Mouse (Mus musculus): ENCODE results near the gene Cks1b.

Cks1b gene

DNA sequence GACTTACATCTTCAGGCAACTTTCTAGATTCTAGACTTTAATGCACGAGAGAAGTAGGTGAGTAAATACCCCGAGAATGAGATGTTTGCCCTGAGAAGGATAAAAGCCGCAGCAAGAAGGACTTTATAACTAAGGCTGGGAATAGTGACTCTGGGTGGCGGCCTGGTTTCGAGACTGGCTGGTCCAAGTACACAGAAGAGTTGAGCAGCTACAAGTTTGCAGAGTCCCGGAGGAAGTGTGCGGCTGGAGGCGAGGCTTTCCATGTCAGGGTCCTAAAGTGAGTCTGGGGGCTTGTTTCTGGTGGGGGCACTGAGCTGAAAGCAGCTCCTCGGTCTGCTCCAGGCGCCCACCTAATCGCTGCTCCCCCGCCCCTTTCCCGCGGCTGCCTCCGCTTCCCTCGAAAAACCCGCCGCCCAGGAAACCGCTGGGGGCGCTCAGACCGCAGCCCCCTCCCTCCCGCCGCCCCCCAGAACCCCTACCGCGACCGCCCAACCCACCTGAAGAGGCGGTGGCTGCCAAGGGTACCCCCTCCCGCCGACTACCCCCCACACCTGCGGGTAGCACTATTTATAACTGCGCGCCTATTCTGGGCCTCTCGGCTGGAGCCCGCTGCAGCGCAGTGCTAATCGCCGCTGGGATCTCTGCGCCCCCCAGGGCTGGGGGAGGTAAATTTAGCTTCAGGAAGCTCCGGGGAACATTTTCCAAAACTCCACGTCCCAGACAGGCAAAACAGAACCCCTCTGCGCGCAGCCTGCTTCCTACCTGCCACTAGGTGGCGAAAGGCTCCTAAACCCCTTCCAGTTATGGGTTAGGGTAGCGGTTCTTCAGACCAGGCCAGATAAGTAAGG, 22.2 kb downstream of the Cks1b start:
- peak in 1 of 2 experiments; percentile 61 for DNase-seq (ENCODE audit: low spot score in 2 of 2)

GRCm38 (mm10) chr3:89395419-89395805, 22.8 kb downstream of the Cks1b start:
- DNase-seq (ENCODE audit: low spot score in 2 of 2), result no peak

DNA sequence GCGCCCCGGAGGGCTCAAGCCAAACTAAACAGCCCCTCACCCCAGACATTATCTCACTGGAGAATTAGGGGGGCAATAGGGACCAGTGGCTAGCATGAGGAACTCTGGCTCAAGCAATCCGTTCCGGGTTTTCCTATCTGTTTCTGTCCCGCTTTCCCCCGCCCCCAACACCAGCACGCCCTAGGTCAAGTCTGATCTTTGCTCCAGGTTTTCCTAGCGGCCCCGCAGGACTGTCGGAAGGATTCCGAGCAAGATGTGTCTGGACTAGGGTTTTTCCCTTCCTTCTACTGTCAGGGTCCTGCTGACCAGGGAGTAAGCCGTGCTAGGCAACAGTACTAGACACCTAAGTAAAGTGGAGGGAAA, 23.3 kb downstream of the Cks1b start:
- peak in 1 of 2 experiments; percentile 80 for DNase-seq (ENCODE audit: low spot score in 2 of 2)

DNA sequence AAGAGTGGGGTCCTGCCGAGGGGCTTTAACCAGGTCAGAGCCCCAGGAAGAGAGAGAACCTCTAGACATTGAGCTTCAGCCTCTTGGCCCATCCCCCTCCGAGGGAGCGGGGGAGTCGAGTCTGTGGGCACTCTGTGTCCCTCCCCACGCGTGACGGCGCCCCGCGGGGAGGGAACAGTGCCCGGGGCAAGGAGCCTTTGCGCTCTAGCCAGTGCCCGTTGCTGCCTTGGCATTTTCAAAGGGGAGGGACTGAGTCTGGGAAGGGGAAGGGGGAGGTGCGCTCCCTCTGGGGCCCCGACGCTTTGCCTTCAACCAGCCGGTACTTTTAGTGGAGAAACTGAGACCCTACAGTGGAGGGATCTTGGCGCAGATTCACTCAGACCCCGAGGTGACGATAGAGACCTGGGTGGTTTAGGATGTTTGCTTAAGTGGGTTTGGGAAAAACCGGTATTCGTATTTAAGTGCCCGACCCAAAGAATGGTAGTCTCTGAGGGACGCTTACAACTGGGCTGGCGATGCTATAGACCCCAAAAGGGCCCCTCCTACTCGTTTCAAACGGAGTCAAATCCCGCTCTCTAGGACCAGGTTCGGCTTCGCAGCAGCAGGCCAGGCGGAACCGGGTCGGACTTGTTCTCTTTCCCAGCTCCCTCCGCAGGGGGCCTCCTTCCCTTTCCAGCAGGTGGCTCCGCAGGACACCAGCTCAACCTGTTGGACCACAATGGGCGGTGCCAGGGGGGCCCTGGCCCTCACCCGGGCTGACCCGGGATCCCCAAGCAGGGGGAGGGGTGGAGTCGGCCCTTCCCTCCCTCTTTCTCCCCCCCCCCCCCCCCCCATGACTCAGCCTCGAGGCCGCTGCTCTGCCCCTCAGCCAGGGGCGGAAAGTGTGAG, 23.9 kb downstream of the Cks1b start, which contains the start of gene Zbtb7b:
Gene Zbtb7b, minus strand, starts transcription at position 771 of the 888 bp plus-strand sequence.
- DNase-seq (ENCODE audit: low spot score in 2 of 2), result peak in 1 of 2 experiments; percentile 69

DNA sequence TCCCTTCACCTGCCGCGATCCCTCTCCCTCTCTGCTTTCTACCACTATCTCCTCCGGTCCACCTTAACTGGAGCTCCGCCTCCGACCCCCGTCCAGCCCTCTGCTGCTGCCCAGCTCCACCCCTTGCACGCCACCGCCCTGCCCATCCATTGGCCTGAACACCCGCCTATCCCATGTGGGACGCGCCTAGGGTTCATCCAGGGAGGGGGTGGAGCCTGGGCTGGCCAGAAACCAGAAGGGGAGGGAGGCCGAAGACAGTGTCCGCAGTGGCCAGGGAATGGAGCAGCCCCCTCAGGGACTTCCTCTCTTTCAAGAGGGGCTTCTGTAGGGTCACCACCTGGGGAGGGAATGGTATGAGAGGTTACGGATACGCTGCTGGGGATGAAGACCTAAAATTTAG, 24.6 kb downstream of the Cks1b start:
- peak; percentile 92 to 96 for DNase-seq (ENCODE audit: low spot score in 2 of 2)

GRCm38 (mm10) chr3:89392871-89393311, 25.3 kb downstream of the Cks1b start:
- DNase-seq (ENCODE audit: low spot score in 2 of 2), result no peak

DNA sequence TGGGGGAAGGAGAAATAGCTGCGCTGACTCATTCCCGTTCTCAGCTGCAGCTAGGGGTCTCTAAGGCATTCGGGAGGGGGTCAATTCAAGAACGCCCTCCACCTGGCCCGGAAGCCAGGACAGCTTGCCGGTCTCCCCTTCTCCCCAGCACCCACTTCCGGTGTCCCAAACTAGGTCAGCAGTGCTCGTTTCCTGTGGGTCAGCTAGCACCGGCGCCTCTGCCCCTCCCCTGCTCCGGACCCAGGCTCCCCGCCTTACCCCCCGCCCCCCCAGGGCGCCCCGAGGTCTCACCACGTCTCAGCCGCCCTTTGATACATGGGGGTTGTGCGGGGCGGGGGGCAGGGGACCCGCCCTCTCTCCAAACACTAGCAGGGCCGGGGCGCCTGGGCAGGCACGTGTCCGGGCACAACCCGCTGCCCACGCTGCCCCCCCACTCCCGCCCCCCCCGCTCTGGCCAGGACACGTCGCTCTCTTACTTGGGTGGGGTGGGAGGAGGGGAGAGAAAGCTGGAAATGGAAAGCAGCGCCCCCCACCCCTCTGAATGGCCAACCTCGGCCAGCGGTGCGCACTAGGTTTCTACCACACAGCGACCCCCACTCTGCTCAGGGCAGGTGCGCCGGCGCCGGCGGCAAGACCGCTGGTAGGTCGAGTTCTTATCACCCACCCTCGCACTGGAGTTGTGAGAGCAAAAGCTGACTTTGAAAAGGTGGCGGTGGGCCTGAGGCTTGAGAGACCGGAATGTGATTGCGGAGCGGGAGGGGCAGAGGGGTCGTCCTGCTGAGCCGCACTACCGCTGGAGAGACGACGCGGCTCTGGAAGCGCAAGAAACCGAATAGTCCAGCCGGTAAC, 26.3 kb downstream of the Cks1b start:
- DNase-seq (ENCODE audit: low spot score in 2 of 2), result no peak

DNA sequence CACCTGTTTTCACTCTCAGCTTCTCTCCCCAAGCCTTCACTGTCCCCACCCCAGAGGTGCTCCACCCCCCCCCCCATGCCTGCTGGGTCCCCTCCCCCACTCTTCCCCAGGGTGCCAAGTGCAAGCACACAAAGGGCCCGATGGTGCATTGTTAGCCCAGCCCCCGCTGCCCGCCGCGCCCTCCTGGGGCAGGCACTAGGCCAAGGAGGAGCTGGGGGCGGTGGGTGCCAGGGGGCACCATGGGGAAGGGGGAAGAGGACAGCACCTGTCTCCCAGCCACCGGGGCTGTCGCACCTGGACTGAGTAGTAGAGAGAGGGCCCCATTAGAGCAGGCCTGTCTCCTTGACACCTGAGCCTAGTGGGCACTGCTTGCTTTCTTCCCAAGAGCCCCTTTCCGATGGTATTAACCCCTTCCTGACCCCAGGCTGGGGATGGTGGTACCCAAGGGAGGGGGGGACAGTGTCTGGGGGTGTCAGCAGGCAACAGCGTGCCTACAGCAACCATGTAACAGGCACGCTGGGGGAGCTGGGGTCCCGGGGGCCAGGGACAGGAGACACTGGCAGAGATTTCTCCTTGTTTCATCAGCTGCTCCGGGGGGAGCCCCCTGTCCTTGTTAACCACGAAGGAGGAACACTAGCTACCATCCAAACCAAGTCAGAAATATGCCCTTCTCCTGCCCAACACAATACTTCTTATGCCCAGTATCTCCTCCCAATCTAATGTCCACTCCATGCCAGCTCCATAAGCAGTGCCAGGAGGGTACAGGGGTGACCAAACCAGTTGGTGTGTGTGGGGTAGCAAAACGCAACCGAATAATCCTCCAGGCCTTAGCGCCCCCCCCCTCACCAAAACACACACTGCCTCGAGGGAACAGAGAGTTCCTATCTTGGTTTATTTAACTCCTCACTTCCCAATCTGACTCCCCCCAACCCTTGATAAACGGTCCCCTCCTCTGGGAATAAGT, 27.2 kb downstream of the Cks1b start:
- no peak for DNase-seq (ENCODE audit: low spot score in 2 of 2)

GRCm38 (mm10) chr3:89390111-89390515, 28.1 kb downstream of the Cks1b start:
- no peak for DNase-seq (ENCODE audit: low spot score in 2 of 2)

DNA sequence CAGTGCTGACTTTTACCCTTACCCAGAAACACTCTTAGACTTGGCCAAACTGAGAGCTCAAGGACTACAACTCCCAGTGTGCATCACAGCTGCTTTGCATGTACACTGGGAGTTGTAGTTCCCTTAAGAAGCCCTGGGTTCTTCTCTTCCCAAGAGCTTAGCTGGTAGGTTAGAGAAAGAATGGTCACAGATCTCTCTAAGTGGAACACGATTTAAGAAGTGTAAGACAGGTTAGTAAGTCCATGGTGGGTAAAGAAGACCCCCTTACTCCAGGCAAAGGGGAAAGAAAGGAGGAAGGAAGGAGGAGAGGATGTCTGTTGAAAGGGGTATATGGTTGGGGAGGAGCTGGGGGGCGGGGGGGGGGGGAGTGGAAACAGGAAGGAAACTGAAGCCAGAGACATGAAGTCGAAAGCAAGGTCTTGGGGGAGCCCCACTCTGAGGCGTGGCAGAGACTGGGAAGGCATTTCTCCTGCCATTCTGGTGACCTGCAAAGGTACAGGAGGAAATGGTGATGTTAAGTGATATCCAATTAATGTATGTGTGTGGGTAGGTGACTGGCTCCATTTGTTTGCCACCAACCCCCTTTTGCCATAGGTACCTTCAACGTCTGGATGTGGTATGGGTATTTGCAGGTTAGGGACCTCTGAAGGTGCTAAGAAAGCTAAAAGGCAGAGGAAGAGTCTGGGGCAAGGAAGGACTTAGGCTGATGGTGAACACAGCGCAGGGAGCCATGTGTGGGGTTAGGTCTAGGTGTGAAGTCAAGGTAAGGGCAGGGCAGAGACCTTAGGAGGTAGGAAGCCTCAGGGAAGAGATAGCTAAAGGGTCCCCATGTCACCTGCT, 29.1 kb downstream of the Cks1b start:
- no peak for DNase-seq (ENCODE audit: low spot score in 2 of 2)

DNA sequence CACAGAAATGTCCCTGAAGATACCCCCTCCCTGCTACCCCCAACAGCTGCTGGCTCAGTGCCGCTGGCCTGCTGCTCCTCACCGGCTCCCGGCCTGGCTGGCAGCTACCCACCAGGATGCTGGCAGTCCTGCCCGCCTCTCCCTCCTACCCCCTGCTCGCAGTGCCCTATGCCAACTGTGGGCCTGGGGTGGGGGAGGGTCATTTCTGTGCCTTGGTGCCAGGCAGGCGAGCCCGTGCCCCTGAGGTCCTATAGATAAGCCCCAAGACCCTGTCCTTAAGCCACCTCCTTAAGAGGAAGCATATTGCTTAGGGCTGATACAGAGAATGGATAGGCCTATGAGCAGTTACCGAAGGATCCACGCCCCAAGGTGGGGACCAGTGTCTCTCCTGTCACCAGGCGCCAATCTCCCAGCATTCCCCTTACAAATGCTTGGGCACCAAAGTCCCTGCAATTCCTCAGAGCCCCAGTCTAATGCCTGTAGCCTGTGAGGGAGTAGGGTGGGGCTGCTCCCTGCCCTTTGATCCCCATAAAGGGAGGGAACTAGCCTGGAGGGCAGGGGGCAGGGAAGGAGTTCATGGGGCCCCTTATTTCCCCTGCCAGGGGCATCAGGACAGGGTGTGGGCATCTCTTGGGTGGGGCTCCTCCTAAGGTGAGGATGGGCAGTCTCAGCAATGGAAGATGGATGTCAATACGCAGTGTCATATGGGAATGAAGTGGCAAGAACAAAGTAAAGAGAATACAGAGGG, 29.9 kb downstream of the Cks1b start:
- DNase-seq (ENCODE audit: low spot score in 2 of 2), result no peak

GRCm38 (mm10) chr3:89387632-89388031, 30.6 kb downstream of the Cks1b start:
- DNase-seq (ENCODE audit: low spot score in 2 of 2), result no peak

DNA sequence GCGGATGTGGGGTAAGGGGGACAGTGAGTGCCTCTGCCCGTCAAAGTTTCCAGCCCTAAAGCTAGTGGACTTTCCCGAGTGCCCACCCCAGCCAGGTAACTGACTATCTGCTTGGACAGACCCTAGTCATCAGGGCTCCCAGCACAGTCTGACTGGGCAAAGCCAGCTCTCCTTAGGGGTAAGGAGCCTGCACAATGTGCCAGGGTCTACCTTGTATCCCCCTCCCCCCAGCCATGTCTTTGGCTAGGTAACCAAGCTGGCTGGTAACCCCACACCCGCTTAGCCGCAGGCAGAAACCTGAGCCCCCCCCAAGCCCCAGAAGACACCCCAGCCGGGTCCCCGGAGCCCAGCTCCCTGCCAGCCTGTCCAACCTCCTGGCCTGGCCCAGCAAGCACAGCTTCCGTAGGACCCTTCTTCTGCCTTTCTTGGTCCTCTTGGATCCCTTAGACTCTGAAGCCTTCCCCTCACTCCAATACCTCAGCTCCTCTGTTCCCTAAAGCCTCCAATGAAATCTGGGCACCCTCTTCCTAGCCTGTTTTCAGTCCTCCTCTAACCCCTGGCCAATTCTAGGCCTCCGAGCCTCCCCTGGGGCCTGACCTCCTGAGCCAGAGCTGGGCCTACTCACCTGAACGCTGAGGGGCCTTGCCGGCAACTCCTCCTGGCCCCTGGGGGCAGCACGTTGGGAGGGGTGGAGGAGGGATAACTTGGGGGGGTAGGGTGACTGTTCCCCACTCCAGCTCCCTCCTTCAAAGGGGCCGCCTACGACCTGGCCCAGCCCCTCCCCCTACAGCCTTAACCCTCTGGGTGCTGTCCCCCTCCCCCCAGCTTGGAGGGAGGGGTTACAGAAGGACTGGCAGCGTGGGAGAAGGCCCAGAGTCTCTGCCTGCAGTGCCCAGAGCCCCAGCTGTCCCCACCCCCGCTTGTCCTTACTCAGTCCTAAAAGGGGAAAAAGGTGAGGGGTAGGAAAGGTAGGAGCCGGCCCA, 31.5 kb downstream of the Cks1b start:
- no peak for DNase-seq (ENCODE audit: low spot score in 2 of 2)

DNA sequence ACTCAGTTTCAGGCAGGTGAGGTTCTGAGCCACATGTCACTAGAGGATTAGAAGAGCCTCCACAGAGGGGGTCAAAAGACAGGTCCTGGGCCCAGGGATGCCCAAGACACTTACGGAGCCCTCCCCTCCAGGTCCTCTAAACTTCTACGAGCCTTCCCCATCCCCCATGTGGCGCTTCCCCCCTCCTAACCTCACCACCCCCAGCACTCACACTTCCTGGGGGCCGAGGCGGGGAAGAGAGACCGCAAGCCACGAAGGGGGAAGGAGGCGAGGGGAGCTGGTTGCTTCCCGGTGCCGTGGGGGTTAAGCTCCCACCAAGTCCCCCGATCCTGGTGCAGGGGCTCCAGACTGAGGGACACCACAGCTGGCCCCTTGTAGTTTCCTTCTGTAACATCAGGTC, 32.7 kb downstream of the Cks1b start:
- no peak for DNase-seq (ENCODE audit: low spot score in 2 of 2)

GRCm38 (mm10) chr3:89384331-89385076, 33.7 kb downstream of the Cks1b start:
- no peak for DNase-seq (ENCODE audit: low spot score in 2 of 2)

DNA sequence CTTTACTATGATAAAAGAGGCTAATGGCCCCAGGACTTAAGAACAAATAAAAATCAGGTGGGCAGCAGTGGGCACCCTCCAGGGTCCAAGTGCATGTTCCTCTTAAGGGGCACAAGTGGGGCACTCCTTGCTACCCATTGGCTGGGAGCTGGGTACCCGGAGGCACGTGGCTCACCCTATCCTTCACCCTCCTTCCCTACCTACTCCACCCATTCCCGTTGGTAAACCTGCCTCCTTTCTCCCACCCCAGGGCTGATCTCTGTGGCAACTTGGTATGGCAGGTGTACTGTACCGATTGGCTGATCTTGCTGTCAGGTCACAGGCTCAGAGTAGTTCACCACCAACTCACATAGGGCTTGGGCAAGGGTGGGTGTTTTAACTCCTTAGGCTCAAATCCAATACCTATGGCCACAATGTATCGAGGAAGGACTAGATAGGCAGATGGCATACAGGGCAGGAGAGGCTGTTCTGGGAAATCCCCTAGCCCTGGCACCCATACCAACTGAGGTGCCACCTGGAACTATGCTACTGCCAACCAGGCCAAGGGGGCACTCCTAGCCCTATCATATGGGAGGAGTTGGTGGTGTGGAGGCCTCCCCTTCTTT, 34.4 kb downstream of the Cks1b start:
- no peak for DNase-seq (ENCODE audit: low spot score in 2 of 2)

Measured in cerebellum, postnatal 4 days (tissue).